Mouse (Mus musculus): ENCODE results near the gene Hexb.

The Hexb gene

DNA sequence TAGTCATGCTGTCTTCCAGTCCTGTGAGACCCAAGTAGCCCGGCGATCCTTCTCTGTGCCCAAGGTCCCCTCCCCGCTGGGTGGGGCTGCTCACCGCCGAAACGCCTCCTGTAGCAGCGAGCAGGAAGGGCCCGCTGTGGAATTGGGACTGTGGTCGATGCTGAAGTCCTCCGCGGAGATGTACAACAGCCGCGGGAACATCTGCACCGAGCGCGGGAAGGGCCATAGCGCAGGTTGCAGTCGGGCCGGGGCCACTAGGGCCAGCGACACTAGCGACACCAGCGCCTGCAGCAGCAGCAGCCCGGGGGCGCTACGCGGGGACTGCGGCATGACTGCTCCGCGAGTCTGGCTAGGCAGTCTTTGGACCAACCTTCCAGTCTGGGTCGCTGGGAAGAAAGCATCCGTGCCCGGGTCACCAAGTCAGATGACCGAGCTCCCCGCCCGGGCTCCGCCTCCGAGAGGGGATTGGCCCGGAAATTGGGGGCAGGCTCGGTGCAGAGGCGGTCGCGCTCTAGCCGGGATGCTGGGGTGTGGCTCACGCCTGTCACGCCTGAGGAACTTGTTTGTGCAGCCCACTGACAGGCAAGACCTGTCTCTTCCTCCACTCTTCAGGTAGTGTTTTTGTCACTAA lies at the start of gene Hexb:
Hexb (minus strand) TSS at position 426 of the 631 bp plus-strand sequence.
- peak; percentile 74 to 89 for DNase-seq (ENCODE audit: low spot score in 2 of 2)

DNA sequence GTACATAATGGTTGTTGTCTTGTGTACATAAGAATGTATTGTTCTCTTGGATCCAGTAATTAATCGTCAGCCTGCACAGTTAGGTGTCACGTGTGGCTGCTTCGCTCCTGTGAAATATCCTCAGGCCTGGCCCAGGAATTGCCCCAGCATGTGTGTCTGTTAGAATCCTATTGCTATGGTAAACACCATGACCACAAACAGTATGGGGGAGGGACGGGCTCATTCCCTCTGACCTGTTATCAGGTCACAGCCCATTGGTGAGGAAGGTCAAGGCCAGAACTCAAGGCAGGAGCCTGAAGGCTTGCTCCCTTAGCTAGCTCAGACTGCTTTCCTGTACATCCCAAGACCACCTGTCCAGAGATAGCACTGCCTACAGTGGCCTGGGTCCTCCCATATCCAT lies 49.6 kb upstream of the Hexb start:
- DNase-seq (ENCODE audit: low spot score in 2 of 2) = no peak

DNA sequence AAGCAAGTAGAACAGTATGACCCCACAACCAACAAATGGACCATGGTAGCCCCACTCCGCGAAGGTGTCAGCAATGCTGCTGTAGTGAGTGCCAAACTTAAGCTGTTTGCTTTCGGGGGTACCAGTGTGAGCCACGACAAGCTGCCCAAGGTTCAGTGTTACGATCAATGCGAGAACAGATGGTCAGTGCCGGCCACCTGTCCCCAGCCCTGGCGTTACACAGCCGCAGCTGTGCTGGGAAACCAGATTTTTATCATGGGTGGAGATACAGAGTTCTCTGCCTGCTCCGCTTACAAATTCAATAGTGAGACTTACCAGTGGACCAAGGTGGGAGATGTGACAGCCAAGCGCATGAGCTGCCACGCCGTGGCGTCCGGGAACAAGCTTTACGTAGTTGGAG lies 48.1 kb upstream of the Hexb start:
- DNase-seq (ENCODE audit: low spot score in 2 of 2) = no peak

DNA sequence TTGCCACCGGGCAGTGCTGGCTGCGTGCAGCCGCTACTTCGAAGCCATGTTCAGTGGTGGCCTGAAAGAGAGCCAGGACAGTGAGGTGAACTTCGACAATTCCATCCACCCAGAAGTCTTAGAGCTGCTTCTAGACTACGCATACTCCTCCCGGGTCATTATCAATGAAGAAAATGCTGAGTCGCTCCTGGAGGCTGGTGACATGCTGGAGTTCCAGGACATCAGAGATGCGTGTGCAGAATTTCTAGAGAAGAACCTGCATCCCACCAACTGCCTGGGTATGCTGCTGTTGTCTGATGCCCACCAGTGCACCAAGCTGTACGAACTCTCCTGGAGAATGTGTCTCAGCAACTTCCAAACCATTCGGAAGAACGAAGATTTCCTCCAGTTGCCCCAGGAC lies 47.0 kb upstream of the Hexb start:
- DNase-seq (ENCODE audit: low spot score in 2 of 2) = no peak

DNA sequence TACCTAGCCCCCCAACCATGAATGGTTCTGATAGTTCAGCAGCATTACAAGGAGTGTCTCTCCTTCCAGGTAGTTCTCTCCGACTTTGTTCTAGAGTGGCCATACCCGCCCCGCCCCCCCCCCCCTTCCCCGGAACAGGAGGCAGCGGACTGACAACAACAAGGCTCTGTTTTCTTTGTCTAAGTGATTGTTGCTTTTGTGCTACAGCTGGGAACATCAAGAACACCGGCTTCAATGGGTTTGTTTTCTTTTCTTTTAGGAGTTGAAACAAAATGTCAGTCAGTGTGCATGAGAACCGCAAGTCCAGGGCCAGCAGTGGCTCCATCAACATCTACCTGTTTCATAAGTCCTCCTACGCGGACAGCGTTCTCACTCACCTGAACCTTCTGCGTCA lies 46.6 kb upstream of the Hexb start:
- no peak for DNase-seq (ENCODE audit: low spot score in 2 of 2)

DNA sequence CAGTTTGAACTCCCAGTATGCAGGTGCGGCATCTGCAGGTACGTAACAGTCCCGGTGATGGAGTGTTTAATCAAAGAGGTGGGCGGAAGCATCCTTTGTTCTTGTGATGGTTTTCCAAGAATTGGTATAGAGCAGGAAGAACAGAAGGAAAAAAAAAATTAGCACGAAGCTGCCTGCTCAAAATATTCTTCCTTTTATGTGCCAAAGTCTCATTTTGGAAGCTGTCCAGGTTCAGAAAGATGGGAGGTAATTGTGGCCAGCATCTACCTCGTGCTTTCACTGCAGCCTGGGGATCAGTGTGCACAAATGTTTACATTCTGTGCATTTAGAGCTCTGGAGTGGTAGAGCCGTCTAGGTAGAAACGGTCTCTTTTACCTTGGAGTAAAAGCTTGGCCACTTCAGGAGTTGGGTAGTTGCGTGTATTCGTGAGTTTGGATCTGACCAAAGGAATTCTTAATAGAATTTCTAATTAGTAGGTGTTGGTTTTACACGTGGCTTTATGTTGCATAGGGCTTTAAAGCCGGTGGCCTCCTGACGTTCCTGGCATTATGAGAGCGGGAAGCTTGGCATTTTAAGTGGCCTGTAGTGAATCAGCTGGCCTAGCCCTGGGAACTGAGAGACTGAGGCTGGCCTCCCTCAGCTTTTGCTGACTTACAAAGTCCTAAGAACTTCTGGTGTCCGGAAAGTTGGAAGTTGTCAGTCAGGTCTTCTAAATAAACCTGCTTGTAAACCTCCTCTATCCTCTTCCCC lies 46.0 kb upstream of the Hexb start:
- no peak for DNase-seq (ENCODE audit: low spot score in 2 of 2)

DNA sequence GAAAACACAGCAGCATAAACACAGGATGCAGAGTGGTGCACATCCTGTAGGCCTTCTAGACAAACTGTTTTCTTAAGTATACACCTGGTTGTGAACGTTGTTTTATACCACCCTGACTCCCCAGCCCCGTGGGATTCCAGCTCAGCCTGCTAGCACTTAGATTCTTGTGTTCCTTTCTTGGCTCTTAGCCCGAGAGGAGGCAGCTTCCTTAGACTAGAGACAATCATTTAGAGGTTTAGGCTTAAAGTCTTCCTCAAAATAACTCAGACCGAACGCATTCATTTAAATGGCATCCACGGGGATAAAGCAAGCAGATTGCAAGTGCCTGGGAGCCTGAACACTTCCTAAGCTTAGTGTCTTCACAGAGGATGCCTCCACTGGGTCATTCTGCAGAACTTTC lies 44.6 kb upstream of the Hexb start:
- no peak for DNase-seq (ENCODE audit: low spot score in 2 of 2)

DNA sequence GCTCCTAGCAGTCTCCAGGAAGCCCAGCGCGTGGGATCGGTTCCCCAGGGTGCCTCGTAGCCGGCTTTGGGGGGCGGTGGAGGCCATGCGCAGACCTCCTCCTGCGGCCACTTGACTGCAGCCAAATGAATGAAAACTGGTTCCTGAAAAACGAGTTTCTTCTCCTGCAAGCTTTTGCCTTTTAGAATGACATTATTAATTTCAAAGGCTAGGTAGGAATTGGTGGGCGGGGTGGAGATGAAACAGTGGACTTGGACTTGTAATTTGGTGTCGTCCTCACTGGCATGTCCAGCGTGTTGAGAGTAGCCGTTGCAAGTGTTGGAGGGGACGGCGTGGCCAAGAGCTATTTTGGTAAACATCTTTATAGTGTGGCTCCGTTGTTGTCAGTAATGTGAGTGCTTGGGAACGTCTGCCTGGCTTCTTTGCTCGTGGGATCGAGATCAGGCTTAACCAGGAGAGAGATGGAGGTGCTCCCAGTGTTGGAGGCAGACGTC lies 43.7 kb upstream of the Hexb start:
- DNase-seq (ENCODE audit: low spot score in 2 of 2) = no peak

DNA sequence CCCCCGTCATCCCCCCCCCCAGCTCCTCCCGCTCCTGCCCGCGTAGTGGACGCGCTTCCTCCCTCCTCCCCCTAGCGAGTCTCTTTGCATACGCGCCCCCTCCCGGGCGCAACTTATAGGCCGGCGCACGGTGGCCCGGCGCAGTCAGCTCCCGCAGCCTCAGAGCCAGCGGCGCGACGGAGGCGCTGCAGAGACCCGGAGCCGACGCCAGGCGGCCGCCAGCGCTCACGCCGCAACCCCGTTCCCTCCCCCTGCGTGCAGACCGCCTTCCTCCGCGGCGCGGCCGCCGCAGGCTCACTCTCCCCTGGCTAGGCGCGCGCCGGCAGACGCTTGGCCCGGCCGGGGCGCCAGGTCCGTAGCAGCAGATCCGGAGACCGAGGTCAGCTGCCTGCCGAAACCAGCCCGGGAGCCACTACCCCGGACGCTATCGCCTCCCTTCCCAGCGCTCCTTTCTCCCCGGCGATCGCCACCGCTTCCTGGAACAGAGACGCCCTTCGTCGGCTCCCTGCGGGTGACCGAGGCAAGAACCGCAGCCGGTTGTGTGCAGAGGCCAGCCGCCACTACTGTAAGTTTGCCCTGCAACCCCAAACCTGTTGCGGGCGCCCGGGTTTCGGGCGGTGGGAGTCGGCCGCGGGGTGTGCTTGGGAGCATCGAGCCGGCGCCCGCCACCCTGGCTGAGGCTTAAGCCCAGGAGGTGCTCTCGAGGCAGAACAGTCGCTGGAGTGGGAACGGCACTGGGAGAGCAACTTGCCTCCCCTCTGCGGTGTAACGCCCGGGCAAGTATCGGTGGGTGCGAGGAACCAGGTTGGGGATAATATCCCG lies 43.0 kb upstream of the Hexb start, which contains the start of gene Enc1:
Enc1 (plus strand) TSS at position 141 of the 822 bp plus-strand sequence.
- DNase-seq (ENCODE audit: low spot score in 2 of 2) = peak; percentile 71 to 85

DNA sequence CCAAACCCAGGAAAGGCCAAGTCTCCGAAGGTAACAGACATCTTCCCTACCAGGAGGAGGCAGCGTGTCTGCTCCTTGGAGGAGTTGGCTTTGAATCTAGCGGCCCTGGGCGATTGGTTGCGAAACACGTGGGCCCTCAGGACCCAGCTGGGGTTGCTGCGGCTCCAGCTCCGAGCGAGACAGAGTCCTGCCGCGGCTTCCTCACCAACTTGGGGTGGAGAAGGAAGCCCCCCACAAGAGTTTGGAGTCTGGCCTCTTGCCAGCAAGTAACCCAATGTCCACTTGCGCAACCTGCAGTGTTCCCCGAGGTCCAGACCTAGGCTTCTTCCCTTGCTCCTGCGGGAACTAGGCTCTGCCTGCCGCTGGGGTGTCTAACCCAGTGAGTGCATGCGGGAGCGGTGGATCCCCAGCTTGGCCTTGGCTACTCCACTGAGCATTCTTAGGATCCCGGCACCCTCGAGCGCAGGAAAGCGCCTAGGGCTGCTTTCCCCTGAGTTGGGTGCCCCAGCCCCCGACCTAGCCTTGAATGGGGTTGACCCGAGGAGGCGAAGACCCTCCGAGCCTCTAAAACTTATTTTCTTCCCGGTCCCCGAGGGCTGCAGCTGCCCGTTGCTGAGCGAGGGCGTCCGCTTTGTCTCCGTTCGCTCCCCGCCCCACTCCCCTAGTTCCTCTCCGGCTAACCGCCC lies 42.3 kb upstream of the Hexb start:
- peak; percentile 37 to 59 for DNase-seq (ENCODE audit: low spot score in 2 of 2)

DNA sequence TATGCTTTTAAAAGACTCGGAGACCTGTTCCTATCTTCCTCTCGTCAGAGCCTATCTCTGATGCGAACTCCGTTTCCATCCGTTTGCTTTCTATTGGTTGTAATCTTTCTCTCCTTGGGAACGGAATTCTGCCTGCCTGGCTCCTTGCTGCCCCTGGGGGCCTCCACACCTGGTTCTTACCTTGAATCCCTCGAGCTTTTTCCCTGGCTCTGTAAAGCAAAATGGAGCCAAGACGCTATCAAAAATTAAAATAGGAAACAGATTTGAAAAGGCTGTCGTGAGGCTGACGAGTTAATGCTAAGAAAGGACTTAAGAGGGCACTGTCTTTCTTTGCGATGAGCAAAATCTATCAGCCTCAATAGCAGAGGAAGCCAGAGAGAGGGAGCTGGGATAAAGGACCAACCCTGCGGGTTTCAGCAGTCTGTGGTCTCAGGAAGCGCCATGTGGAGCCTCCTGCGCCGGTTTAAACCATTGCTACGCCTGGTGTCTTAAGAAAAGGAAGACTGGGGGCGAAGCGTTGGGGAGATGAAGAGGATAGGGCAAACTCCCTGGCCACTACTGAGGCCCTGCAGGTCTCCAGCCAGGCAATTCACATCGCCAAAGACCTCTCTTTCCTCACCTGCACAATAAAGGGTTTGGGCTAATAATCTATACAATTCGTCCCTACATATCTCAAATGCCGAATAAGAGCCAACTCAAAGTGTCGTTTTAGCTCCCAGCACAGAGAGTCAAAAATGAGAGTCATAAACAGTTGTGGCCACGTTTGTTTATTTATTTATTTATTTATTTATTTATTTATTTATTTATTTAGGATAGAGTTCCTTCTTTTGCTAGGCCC lies 41.4 kb upstream of the Hexb start:
- peak in 1 of 2 experiments; percentile 22 for DNase-seq (ENCODE audit: low spot score in 2 of 2)

DNA sequence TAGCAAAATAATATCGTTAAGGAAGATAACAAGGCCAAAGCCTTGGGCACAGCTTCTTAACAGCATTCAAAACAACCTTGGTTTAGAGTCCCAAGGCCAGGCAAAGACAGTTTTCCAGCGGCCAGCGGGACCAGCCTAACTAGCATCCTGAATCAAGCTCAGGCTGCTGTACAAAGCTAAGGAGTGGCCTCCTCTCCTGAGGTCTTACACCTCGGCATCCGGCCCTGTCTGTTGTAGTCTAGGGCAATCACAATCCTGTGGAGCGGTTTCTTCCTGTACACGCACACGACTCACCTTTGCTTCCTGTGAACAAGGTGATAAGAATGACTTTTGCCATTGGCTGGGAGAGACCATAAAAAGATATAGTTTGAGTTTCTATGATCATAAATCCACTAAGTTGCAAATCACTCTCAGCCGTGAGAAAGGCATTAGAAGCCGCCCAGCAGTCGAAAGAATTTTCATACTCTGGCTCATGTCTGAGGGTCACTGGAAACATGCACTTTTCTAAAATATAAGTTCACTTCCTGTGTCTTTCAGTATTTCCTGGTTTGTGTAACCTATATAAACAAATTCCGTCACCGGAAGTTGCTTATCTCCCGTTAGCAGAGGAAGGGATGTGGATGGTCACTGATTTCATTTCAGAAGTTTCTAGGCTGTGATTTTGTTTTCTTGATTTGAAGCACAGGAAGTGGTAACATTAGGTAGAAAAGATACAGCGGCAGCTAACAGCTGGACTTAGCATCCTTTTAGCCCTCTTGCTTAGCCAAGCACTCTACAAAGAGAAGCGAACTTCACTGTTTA lies 40.2 kb upstream of the Hexb start:
- DNase-seq (ENCODE audit: low spot score in 2 of 2) = no peak

DNA sequence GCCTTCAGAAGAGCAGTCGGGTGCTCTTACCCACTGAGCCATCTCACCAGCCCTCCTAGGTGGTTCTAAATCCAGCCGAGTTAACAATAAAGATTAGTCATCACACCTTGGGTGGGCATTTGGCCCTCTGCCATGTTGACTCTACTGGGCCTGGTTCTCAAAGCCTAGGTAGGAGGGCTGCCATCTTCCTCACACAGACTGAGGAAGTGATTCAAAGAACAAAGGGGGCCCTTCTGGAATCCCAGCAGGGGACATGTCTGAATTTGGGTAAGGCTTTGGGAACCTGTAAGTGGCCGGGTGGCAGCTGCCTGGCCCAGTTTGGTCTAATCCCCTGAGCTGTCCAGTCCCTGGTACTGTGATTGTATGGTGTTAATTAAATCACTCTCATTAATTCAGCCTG lies 39.5 kb upstream of the Hexb start:
- DNase-seq (ENCODE audit: low spot score in 2 of 2) = no peak

DNA sequence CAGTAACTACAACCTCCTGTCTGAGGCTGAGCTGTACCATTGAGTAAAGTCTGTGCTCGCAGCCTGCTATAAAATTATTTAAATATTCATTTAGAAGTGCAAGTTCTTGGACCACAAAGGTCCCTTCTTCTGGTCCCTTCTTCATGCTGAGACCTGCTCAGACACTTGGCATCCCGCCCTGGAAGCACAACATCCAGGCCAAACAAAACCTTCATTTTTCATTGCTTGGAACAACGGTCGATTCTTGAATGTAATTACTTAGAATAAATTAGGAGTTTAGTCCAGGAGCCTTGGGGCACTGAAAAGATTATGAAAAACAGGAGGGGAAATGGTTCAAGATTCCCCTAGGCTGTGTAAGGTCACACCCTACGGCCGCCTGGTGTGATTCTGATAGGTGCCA lies 37.8 kb upstream of the Hexb start:
- no peak for DNase-seq (ENCODE audit: low spot score in 2 of 2)

DNA sequence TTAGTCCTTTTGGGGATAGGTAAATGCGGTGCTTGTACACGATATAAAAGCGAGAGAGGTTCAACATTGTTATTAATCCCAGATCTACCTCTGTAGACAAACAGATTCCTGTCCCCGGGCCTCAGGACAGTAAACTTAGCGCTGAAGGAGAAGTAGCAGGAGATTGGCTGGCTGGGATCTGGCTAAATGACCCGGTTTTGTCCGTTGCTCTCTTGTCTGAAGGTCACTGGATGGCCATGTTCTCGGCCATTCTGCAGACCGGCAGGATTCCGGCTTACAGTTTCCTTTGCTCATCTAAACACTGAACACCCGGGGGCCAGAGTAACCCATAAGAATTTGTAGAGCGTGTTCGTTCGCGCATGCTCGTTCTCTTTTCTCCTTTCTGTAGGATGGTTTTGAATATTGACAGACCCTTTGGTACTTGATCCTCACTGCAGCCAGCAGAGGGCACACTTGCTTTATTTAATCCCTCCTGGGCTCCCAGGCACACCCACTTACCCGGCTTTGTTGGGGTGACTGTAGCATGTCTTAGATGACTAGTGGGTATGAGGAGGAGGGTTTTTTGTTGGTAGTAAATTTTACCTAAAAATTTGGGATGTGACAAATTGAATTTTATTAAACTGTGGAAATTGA lies 36.7 kb upstream of the Hexb start:
- DNase-seq (ENCODE audit: low spot score in 2 of 2) = peak; percentile 51 to 87

DNA sequence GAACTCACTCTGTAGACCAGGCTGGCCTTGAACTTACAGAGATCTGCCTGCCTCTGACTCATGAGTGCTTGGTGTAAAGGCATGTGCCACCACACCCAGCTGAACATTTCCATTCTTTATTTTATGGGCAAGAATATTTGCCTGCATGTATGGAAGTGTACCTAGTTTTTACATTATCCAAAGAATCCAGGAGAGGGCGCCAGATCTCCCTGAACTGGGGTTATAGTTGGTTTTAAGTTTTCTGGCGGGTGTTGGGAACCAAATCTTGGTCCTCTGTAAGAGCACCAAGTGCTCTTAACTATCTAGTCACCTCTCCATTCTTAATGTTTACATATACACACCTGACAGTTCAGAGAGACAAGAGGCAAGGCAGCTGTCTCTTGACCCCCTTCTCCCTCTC lies 34.9 kb upstream of the Hexb start:
- no peak for DNase-seq (ENCODE audit: low spot score in 2 of 2)

DNA sequence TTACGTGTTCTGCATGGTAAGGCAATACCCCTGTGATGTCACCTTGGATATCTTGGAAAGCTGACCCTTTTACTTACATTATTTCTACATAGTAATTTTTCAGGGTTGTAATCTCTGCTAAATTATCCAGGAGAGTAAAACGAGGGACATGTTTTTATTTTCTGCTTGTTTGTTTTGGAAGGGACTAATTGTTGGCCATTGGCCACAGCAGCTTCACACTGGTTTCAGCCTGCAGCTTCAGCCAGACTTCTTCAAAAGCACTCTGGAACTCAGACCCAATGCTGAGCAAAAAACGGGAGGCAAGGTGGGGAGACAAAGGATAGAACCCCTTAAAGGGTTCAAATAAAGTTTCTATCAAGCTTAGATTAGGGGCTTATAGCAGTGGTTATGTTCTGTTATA lies 31.9 kb upstream of the Hexb start:
- no peak for DNase-seq (ENCODE audit: low spot score in 2 of 2)

DNA sequence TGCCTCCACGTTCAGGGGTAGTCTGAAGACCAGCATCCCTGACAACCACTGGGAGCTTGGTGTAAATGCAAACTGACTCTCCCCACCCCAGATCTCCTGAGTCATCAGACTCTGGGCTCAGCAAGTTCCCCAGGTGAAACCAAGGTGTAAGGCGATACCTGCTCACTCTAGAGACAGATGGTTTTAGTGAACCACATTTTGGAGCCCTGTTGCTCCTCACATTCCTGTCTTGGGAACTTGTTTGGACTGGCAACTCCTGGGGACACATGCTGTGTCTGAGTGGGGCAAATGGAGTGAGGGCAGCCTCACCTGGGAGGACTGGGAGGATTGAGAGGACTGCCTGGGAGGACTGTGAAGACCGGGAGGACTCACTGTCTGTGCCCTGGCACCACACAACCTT lies 29.6 kb upstream of the Hexb start:
- DNase-seq (ENCODE audit: low spot score in 2 of 2) = no peak

DNA sequence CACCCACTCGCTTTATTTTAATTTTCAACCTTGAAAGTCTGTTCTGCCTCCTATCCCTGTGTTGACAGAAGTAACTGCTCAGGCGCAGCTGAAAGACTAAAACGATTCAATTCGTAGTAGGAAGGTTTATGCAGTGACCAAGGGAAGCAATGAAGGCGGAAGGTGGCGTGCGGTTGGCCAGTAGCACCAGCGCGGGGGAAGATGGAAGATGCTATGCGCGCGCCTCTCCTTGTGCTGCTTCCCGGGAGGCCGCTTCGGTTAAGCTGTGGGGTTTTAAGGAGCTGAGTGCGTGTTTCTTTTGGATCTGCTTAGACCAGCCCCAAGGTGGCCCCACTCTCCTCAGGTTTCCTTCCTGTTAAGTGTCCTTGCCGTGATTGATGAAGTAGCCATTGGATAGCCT lies 27.0 kb upstream of the Hexb start:
- no peak for DNase-seq (ENCODE audit: low spot score in 2 of 2)
